Mouse (Mus musculus): ENCODE data around the gene Scfd1. TPM values are rescaled to one million over a fixed set of nuclear protein-coding genes. Genes with fewer than 3 reads are reported as not detected.

Gene Scfd1
- polyA plus RNA-seq, 1 experiment from 2014 or later, result 59.8 TPM

Other genes starting within 250 kb of the Scfd1 start
- gene G2e3, start 29.4 kb upstream of the Scfd1 start, polyA plus RNA-seq (2015; fragmentation: Nextera tagmentation; extraction: Ambion mirVana), result 16.9 TPM in 2 replicates
- gene Coch, start 215.8 kb downstream of the Scfd1 start, polyA plus RNA-seq (2015; fragmentation: Nextera tagmentation; extraction: Ambion mirVana), result 0.94 and 1.8 TPM in 2 replicates

Measured in heart, embryonic 13.5 days (tissue).